Mouse (Mus musculus): ENCODE results near the gene Kiss1. TPM values are rescaled to one million over a fixed set of nuclear protein-coding genes. Genes with fewer than 3 reads are reported as not detected.

Kiss1 gene
- polyA plus RNA-seq, 1 experiment from 2014 or later, result not detected

DNA sequence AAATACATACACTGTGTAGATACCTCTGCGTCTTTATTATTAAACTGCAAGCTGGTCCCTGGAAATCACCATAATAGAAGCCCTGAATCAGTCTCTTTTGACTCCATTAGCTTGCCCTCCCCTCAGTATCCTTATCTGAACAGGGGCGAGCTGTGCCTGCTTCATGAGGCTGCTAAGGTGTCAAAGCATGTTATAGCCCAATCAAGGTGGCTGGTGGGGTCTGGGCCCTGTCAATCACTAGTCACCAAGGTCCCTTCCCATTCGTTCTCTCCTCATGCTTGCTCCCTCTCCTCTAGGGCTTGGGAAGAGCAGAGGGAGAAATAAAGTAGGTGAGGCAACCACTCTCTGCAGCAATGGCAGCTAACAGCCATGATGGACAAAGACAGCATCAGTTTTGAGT is 25.6 kb downstream of the Kiss1 start:
- DNase-seq (ENCODE audit: low spot score), result peak; percentile 6

DNA sequence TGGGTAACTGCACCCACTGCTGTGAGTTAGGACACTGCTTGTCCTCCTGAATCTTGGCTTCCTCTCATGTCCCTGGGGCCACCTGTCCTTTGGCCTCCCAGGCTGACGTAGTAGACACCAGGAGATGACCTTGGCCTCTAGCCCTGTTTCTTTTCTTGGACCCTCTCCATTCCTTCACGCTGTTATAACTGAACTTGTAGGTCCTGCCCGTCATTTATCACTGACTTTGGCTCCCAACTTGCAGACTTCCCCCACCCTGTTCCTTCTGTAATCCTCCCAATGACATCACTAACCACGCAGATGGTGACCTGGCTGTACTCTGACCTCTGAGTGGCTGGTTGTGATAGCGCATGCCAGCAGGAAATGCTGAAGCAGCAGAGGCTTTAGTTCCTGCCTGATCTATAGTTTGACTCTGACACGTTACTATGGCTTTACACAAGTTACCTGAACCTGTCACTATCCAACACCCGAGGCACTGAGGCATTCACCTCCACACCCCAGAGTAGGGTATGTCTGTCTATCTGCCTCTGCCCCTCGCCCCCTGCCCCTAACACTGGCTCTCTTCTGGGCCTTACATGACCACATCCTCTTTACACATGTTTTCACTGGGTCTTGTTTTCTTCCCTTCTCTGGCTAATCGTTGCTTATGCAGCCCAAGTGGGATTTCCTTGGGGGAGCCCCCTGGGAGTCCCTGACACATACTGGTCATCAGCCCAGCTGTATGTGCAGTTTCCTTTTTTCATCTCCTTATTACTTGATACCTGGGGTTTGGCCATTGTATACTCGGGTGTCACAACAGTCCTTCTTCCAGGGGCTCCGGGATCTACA is 26.2 kb downstream of the Kiss1 start:
- TF ChIP-seq CTCF (IDR thresholded peaks at IDR 0.05; ENCODE audit: low read depth) (no peak), EP300 (optimal IDR thresholded peaks at IDR 0.05) (no peak)
- H3K9me3 ChIP-seq (ENCODE audit: control insufficient read depth, low read length), result no peaks in the 10 kb centered on the region
- no peaks in the 10 kb centered on the region for H3K27me3 ChIP-seq (ENCODE audit: control insufficient read depth, insufficient read depth, low read length)
- WGBS, result 45% methylated on average over 11 of the region's 11 CpGs
- DNase-seq (ENCODE audit: low spot score) (peak; percentile 43), ATAC-seq (ENCODE audit: low FRiP score, low TSS enrichment) (peak; percentile 83)
- H3K36me3 ChIP-seq (ENCODE audit: control insufficient read depth, insufficient read depth, low read length), result no peaks in the 10 kb centered on the region
- H3K4me2 ChIP-seq (replicated peaks; ENCODE audit: low read depth), result no peak overlapping the region
- H3K9ac ChIP-seq (ENCODE audit: low read length), result no peak overlapping the region
- H3K27ac ChIP-seq (replicated peaks), result no peak overlapping the region
- H3K4me3 ChIP-seq (ENCODE audit: low read depth, low read length), result no peak overlapping the region
- 0 out of 2 replicates have a peak, but pooled peaks cover 3% of the 10 kb centered on the region for H3K4me1 ChIP-seq (replicated peaks; ENCODE audit: control insufficient read depth, insufficient read depth)

More for the DNA sequence above, 25.6 kb downstream of the Kiss1 start:
- H3K4me1 ChIP-seq (replicated peaks; ENCODE audit: control insufficient read depth, insufficient read depth), result 0 out of 2 replicates have a peak, but pooled peaks cover 3% of the 10 kb centered on the region
- no peaks in the 10 kb centered on the region for H3K36me3 ChIP-seq (ENCODE audit: control insufficient read depth, insufficient read depth, low read length)
- H3K9ac ChIP-seq (ENCODE audit: low read length), result no peak overlapping the region
- 70% methylated on average over 3 of the region's 3 CpGs for WGBS
- H3K4me3 ChIP-seq (ENCODE audit: low read depth, low read length), result no peak overlapping the region
- TF ChIP-seq EP300 (optimal IDR thresholded peaks at IDR 0.05) (no peak), CTCF (IDR thresholded peaks at IDR 0.05; ENCODE audit: low read depth) (no peak)
- H3K4me2 ChIP-seq (replicated peaks; ENCODE audit: low read depth), result no peak overlapping the region
- H3K9me3 ChIP-seq (ENCODE audit: control insufficient read depth, low read length), result no peaks in the 10 kb centered on the region
- no peak overlapping the region for H3K27ac ChIP-seq (replicated peaks)
- no peak for ATAC-seq (ENCODE audit: low FRiP score, low TSS enrichment)
- no peaks in the 10 kb centered on the region for H3K27me3 ChIP-seq (ENCODE audit: control insufficient read depth, insufficient read depth, low read length)

DNA sequence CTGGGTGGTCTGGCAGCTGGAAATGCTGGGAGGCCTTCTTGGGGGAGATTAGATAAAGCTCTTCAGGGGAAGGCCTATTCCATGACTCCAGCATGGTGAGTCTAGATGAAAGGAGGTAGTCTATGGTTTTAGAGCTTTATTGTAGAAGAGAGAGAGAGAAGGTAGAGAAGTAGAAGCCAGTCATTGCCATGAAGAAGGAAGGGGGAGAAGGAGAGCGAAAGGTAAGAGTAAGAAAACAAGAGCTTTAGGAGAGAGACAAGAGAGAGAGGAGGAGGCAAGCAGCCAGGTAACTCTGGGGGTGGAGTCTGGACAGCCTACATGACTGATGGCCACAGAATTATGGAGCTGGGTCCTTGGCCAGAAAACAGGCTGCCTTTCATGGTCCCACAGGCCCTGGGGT is 28.5 kb downstream of the Kiss1 start, which contains the start of gene Ren1:
Gene Ren1, plus strand, starts transcription at position 301 of the 400 bp plus-strand sequence.
- no peak for DNase-seq (ENCODE audit: low spot score)
- H3K4me2 ChIP-seq (replicated peaks; ENCODE audit: low read depth), result no peak within 1 kb of the TSS
- 100% methylated on average over 1 of the region's 1 CpGs for WGBS
- TF ChIP-seq EP300 (optimal IDR thresholded peaks at IDR 0.05) (no peak), CTCF (IDR thresholded peaks at IDR 0.05; ENCODE audit: low read depth) (no peak)
- H3K4me3 ChIP-seq (ENCODE audit: low read depth, low read length), result no peak within 1 kb of the TSS
- H3K9me3 ChIP-seq (ENCODE audit: control insufficient read depth, low read length), result no peaks in the 10 kb centered on the region
- H3K36me3 ChIP-seq (ENCODE audit: control insufficient read depth, insufficient read depth, low read length), result no peaks in the 10 kb centered on the region
- 0 out of 2 replicates have a peak, but pooled peaks cover 3% of the 10 kb centered on the region for H3K4me1 ChIP-seq (replicated peaks; ENCODE audit: control insufficient read depth, insufficient read depth)
- no peak for ATAC-seq (ENCODE audit: low FRiP score, low TSS enrichment)
- H3K9ac ChIP-seq (ENCODE audit: low read length), result no peak within 1 kb of the TSS
- H3K27me3 ChIP-seq (ENCODE audit: control insufficient read depth, insufficient read depth, low read length), result no peaks in the 10 kb centered on the region
- no peak within 1 kb of the TSS for H3K27ac ChIP-seq (replicated peaks)

DNA sequence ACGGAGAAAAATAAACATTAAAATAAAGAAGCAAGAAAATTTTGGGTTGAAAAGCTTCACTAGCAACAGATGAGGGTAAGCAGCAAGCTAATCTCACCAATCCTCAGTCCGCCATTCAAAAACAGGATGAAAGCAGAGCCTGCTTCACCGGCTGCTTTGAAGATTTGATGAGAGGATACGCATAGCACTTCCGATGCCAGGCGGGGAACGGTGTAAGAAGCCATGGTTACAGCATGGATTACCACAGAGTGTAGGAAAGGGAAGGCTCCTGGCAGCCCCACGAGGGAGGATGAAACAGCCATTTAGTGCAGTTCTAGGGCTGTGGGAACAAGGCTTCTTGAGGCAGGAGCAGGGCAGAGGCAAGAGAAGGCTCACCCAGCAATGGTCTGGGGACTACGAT is 30.1 kb downstream of the Kiss1 start:
- H3K9ac ChIP-seq (ENCODE audit: low read length), result no peak overlapping the region
- 55% methylated on average over 9 of the region's 9 CpGs for WGBS
- ATAC-seq (ENCODE audit: low FRiP score, low TSS enrichment), result no peak

DNA sequence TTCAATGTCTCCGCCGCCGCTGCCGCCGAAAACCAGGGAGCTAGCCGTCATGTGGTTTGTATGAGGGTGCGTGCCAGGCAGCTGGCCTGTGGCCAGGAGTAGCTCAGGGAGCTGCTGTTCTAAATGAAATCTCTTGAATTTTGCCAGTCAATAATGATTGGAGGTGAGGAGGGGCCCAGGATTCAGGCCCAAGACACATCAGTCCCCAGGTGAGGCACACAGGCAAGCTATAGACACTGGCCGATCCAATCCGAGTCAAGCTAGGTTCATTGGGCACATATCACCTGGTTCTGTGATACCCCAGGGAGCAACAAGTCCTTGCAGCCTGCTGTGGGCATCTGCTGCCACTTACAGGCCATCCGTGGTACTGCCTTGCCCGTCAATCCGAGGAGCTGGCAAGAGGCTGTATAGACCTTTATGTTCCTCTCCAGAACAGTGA is 31.7 kb downstream of the Kiss1 start:
- ATAC-seq (ENCODE audit: low FRiP score, low TSS enrichment) (peak; percentile 71), DNase-seq (ENCODE audit: low spot score) (peak; percentile 87)
- H3K9ac ChIP-seq (ENCODE audit: low read length), result no peak overlapping the region
- TF ChIP-seq EP300 (optimal IDR thresholded peaks at IDR 0.05), result no peak
- peak; percentile 99 for TF ChIP-seq CTCF (IDR thresholded peaks at IDR 0.05; ENCODE audit: low read depth)
- no peak overlapping the region for H3K27ac ChIP-seq (replicated peaks)
- no peaks in the 10 kb centered on the region for H3K4me1 ChIP-seq (replicated peaks; ENCODE audit: control insufficient read depth, insufficient read depth)
- no peak overlapping the region for H3K4me2 ChIP-seq (replicated peaks; ENCODE audit: low read depth)
- no peak overlapping the region for H3K4me3 ChIP-seq (ENCODE audit: low read depth, low read length)
- H3K9me3 ChIP-seq (ENCODE audit: control insufficient read depth, low read length), result no peaks in the 10 kb centered on the region
- H3K36me3 ChIP-seq (ENCODE audit: control insufficient read depth, insufficient read depth, low read length), result no peaks in the 10 kb centered on the region
- 42% methylated on average over 12 of the region's 12 CpGs for WGBS
- H3K27me3 ChIP-seq (ENCODE audit: control insufficient read depth, insufficient read depth, low read length), result no peaks in the 10 kb centered on the region

More for the DNA sequence above, 30.1 kb downstream of the Kiss1 start:
- DNase-seq (ENCODE audit: low spot score), result peak; percentile 6
- Histone ChIP-seq H3K36me3 (ENCODE audit: control insufficient read depth, insufficient read depth, low read length) (no peaks in the 10 kb centered on the region), H3K4me2 (replicated peaks; ENCODE audit: low read depth) (no peak overlapping the region), H3K27me3 (ENCODE audit: control insufficient read depth, insufficient read depth, low read length) (no peaks in the 10 kb centered on the region), H3K4me1 (replicated peaks; ENCODE audit: control insufficient read depth, insufficient read depth) (0 out of 2 replicates have a peak, but pooled peaks cover 3% of the 10 kb centered on the region), H3K4me3 (ENCODE audit: low read depth, low read length) (no peak overlapping the region), H3K27ac (replicated peaks) (no peak overlapping the region), H3K9me3 (ENCODE audit: control insufficient read depth, low read length) (no peaks in the 10 kb centered on the region)
- no peak for TF ChIP-seq EP300 (optimal IDR thresholded peaks at IDR 0.05)
- no peak for TF ChIP-seq CTCF (IDR thresholded peaks at IDR 0.05; ENCODE audit: low read depth)

DNA sequence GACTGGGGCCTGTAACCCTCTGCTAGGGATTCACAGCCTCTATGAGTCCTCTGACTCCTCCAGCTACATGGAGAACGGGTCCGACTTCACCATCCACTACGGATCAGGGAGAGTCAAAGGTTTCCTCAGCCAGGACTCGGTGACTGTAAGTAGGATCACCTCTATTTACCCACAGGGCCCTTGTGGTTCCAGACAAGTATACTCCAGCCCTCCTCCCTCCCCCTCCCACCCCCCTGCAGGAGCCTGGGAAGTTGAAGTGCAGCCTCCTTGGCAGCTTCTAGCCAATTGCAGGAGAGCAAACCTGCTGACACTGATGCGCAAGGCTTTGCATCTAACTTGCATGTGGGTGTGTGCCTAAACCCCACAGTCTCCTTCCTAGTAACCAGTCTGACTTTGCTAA is 33.8 kb downstream of the Kiss1 start:
- Histone ChIP-seq H3K4me1 (replicated peaks; ENCODE audit: control insufficient read depth, insufficient read depth) (no peaks in the 10 kb centered on the region), H3K36me3 (ENCODE audit: control insufficient read depth, insufficient read depth, low read length) (no peaks in the 10 kb centered on the region), H3K9ac (ENCODE audit: low read length) (no peak overlapping the region), H3K4me2 (replicated peaks; ENCODE audit: low read depth) (no peak overlapping the region), H3K27me3 (ENCODE audit: control insufficient read depth, insufficient read depth, low read length) (no peaks in the 10 kb centered on the region), H3K9me3 (ENCODE audit: control insufficient read depth, low read length) (no peaks in the 10 kb centered on the region), H3K4me3 (ENCODE audit: low read depth, low read length) (no peak overlapping the region), H3K27ac (replicated peaks) (no peak overlapping the region)
- ATAC-seq (ENCODE audit: low FRiP score, low TSS enrichment), result no peak
- TF ChIP-seq CTCF (IDR thresholded peaks at IDR 0.05; ENCODE audit: low read depth) (no peak), EP300 (optimal IDR thresholded peaks at IDR 0.05) (no peak)
- DNase-seq (ENCODE audit: low spot score), result peak; percentile 14
- 46% methylated on average over 5 of the region's 5 CpGs for WGBS

Measured in stomach, postnatal 0 days (tissue).